Mouse (Mus musculus) liver, embryonic 16.5 days (tissue): Measurements from ENCODE around the gene Mrps23. TPM values are rescaled to one million over a fixed set of nuclear protein-coding genes. Genes with fewer than 3 reads are reported as not detected.

ENCODE experiments used
- ATAC-seq: fragments of 200-750 bp; cut with Nextera tagmentation; 2 replicates; pipeline ENCODE4 v1.8.0; 2017; ENCODE audit warnings: low read depth, mild to moderate bottlenecking, moderate number of reproducible peaks, moderate library complexity
- H3K27ac ChIP-seq: fragments of 300-500 bp; sonication (generic); 2 replicates; pipeline ENCODE4 v1.5.1; 2014; ENCODE audit warnings: mild to moderate bottlenecking, low read length
- H3K27me3 ChIP-seq: fragments of 300-500 bp; sonication (generic); 2 replicates; pipeline ENCODE4 v1.6.1; 2014; ENCODE audit warnings: low read depth, low read length, mixed read lengths; ENCODE audit not compliant: control insufficient read depth, insufficient read depth
- H3K36me3 ChIP-seq: fragments of 300-500 bp; sonication (generic); 2 replicates; pipeline ENCODE4 v1.6.1; 2014; ENCODE audit warnings: mild to moderate bottlenecking; ENCODE audit not compliant: control insufficient read depth, insufficient read depth
- H3K4me1 ChIP-seq: fragments of 300-500 bp; sonication (generic); 2 replicates; pipeline ENCODE4 v1.6.1; 2014; ENCODE audit warnings: low read depth, low read length, mixed read lengths; ENCODE audit not compliant: control insufficient read depth
- H3K4me2 ChIP-seq: fragments of 300-500 bp; sonication (generic); 2 replicates; pipeline ENCODE4 v1.6.1; 2014; ENCODE audit warnings: low read depth, low read length, mixed read lengths
- H3K4me3 ChIP-seq: fragments of 300-500 bp; sonication (generic); 2 replicates; pipeline ENCODE4 v1.5.1; 2014; ENCODE audit warnings: low read depth, mild to moderate bottlenecking, low read length
- H3K9ac ChIP-seq: fragments of 300-500 bp; sonication (generic); 2 replicates; pipeline ENCODE4 v1.6.1; 2014; ENCODE audit warnings: low read depth, low read length
- H3K9me3 ChIP-seq: fragments of 300-500 bp; sonication (generic); replicated peaks from 2 replicates; pipeline ENCODE4 v1.6.1; 2016; ENCODE audit warnings: low read length; ENCODE audit not compliant: control insufficient read depth
- WGBS: fragments of 180-500 bp; shearing (Covaris S2); extraction: QIAGEN DNeasy Blood & Tissue Kit; methylation state at CpG from one replicate; pipeline ENCODE4 v1.1.7; 2014; ENCODE audit not compliant: insufficient replicate concordance; 5-methylcytosine and 5-hydroxymethylcytosine counted together
- polyA plus RNA-seq: library from polyadenylated mRNA; unstranded; fragments of >200 nt; fragmentation: Nextera tagmentation; extraction: Ambion mirVana; gene quantifications from 2 replicates; pipeline ENCODE4 v1.2.1, GENCODE M21; 2015

Mrps23 gene
- polyA plus RNA-seq, 1 experiment from 2014 or later, result 23.5 TPM

- Histone ChIP-seq H3K27ac (no peak overlapping the region), H3K4me1 (peaks cover 3% of the 10 kb centered on the region), H3K36me3 (no peaks in the 10 kb centered on the region), H3K9me3 (no peaks in the 10 kb centered on the region), H3K4me3 (no peak overlapping the region), H3K27me3 (no peaks in the 10 kb centered on the region), H3K9ac (no peak overlapping the region), H3K4me2 (no peak overlapping the region)
- 14% methylated on average over 17 of the region's 17 CpGs for WGBS
- ATAC-seq, result peak; percentile 33; the same call in 1 of the 2 replicates
Measured at GRCm38 (mm10) chr11:88233528-88234427, 29.6 kb downstream of the Mrps23 start.

- no peak overlapping the region for H3K27ac ChIP-seq
- 16% methylated on average over 4 of the region's 4 CpGs for WGBS
Measured at GRCm38 (mm10) chr11:88234789-88235188, 30.6 kb downstream of the Mrps23 start.

DNA sequence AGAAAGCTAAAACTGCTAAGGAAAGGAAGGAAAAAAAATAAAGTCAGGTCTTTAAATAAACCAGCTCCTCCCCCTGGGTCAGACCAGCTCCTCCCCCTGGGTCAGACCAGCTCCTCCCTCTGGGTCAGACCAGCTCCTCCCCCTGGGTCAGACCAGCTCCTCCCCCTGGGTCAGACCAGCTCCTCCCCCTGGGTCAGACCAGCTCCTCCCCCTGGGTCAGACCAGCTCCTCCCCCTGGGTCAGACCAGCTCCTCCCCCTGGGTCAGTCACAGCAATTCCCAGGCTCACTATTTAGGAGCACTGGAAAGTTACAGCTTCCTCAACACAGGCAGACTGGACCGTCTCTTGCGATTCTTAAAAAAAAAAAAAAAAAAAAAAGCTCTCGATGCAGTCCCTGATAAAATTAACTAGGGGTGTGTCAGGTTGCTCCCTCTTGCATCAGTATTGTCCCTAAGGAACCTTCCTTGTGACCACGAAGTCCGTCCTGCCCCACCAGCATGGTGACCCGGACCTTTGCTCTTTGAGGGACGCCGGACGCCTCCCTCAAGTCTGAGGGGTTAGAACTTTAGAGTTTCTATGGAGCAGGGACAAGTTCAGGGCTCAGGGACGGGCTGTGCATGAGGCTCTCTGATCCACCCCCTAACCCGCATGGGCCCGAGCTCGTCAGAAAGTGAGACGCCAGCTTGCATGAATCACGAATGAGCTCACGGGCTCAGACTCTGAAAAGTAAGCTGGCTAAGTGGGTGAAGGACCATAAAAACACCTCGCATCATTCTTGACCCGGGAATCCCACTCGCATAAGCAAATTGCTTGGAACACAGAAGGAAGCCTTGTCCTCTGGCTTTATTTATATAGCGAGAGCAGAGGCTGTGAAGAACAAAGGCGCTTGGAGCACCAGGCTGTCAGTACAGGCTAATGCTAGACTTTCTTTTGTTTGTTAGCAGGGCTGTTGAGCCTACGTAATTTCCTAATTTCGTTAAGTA, 31.3 kb downstream of the Mrps23 start:
- H3K9ac ChIP-seq, result no peak overlapping the region
- ATAC-seq, result peak; percentile 62
- WGBS, result 21% methylated on average over 23 of the region's 23 CpGs
- peaks cover 3% of the 10 kb centered on the region for H3K4me1 ChIP-seq
- H3K27ac ChIP-seq, result peak overlapping the region; percentile 46
- no peaks in the 10 kb centered on the region for H3K36me3 ChIP-seq
- peak overlapping the region; percentile 46 for H3K4me2 ChIP-seq
- H3K4me3 ChIP-seq, result peak overlapping the region; percentile 22; the same call in 1 of the 2 replicates
- no peaks in the 10 kb centered on the region for H3K27me3 ChIP-seq
- H3K9me3 ChIP-seq, result no peaks in the 10 kb centered on the region

More at GRCm38 (mm10) chr11:88234789-88235188, 30.6 kb downstream of the Mrps23 start:
- 0 out of 2 replicates have a peak overlapping the region, but pooled peaks have one; percentile 46 for H3K4me2 ChIP-seq
- H3K27me3 ChIP-seq, result no peaks in the 10 kb centered on the region
- peaks cover 3% of the 10 kb centered on the region for H3K4me1 ChIP-seq
- no peak overlapping the region for H3K4me3 ChIP-seq
- H3K9me3 ChIP-seq, result no peaks in the 10 kb centered on the region
- no peak overlapping the region for H3K9ac ChIP-seq
- no peaks in the 10 kb centered on the region for H3K36me3 ChIP-seq
- ATAC-seq, result no peak

GRCm38 (mm10) chr11:88240275-88240674, 36.1 kb downstream of the Mrps23 start:
- H3K4me2 ChIP-seq, result no peak overlapping the region
- peaks cover 3% of the 10 kb centered on the region for H3K4me1 ChIP-seq
- 82% methylated on average over 10 of the region's 10 CpGs for WGBS
- no peaks in the 10 kb centered on the region for H3K36me3 ChIP-seq
- no peak for ATAC-seq
- H3K27ac ChIP-seq, result no peak overlapping the region
- H3K27me3 ChIP-seq, result no peaks in the 10 kb centered on the region
- no peak overlapping the region for H3K4me3 ChIP-seq
- no peaks in the 10 kb centered on the region for H3K9me3 ChIP-seq
- H3K9ac ChIP-seq, result no peak overlapping the region

DNA sequence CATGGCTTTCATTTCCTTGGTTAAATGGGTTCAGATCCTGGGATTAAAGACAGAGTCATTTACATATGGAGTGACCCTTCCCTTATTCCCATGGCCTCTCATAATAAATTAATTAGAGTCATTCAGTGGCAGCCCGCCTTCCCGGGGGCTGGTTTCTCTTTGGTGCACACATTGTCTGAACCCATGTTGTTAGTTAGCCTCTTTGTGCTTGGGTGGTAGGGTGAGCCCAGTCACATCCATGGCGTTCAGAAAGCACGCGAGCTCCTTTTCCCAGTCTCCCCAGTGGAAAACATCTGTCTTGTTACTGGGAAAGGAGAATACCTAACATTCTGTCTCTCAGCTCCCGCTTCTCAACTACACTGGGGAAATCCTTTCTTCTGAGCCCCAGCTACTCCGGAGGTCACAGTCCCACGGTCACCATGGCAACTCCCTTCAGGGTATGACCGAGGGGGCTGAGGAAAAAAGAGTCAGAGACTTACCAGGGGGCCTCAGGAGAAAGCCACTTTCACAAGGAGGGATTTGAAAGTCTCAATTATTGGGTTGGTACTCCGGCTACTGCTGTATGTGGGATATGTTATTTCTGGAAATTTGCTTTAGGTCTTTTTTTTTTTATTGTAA, 36.7 kb downstream of the Mrps23 start:
- Histone ChIP-seq H3K4me1 (peaks cover 3% of the 10 kb centered on the region), H3K36me3 (no peaks in the 10 kb centered on the region), H3K4me2 (no peak overlapping the region), H3K9ac (no peak overlapping the region), H3K4me3 (no peak overlapping the region), H3K9me3 (no peaks in the 10 kb centered on the region), H3K27ac (no peak overlapping the region), H3K27me3 (no peaks in the 10 kb centered on the region)
- WGBS, result 41% methylated on average over 10 of the region's 10 CpGs
- no peak for ATAC-seq

DNA sequence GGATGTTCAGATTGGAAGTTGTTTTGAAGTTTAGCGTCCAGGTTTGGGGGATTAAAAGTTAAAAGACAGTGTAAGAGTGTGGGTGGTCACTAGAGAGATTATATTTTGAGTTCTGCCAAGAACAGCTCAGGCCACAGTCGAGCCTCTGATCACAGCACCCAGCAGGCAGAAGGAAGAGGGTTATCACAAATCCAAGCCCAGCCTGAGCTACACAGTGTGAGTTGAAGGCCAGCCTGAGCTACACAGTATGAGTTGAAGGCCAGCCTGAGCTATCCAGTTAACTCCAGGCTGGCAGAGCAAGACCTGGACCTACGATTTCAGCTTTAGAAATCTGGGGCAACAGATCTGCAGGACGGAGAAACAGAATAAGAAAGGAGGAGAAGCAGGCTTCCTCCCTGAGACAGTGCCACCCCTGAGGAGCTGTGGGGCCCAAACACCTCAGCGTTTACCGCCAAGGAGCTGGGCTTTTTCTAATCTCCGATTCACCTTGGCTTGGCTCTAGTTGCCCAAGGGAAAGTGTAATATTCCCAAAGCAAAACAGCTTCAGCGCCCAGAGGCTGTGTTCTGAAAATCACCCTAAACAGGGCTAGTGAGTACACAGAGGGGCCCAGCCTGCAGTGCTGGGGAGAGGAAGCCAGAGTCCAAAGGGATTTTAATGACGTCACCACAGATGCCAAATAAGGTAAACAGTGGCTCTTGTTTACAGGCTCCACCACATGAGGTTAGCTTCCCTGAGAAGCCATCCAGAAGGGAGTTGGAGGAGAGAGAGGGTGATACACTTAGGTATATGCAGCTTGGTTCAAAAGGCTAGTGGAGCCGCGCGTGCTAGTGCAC, 37.5 kb downstream of the Mrps23 start:
- no peak overlapping the region for H3K4me3 ChIP-seq
- WGBS, result 51% methylated on average over 12 of the region's 12 CpGs
- peaks cover 3% of the 10 kb centered on the region for H3K4me1 ChIP-seq
- no peak overlapping the region for H3K4me2 ChIP-seq
- no peak overlapping the region for H3K27ac ChIP-seq
- ATAC-seq, result peak; percentile 69
- no peaks in the 10 kb centered on the region for H3K36me3 ChIP-seq
- no peak overlapping the region for H3K9ac ChIP-seq
- H3K27me3 ChIP-seq, result no peaks in the 10 kb centered on the region
- no peaks in the 10 kb centered on the region for H3K9me3 ChIP-seq

GRCm38 (mm10) chr11:88245581-88246170, 41.5 kb downstream of the Mrps23 start:
- H3K4me3 ChIP-seq, result no peak overlapping the region
- no peak overlapping the region for H3K9ac ChIP-seq
- H3K36me3 ChIP-seq, result no peaks in the 10 kb centered on the region
- peaks cover 2% of the 10 kb centered on the region for H3K4me1 ChIP-seq
- H3K27me3 ChIP-seq, result no peaks in the 10 kb centered on the region
- no peak overlapping the region for H3K4me2 ChIP-seq
- no peaks in the 10 kb centered on the region for H3K9me3 ChIP-seq
- 63% methylated on average over 14 of the region's 14 CpGs for WGBS
- no peak overlapping the region for H3K27ac ChIP-seq
- ATAC-seq, result no peak

GRCm38 (mm10) chr11:88248636-88249035, 44.4 kb downstream of the Mrps23 start:
- Histone ChIP-seq H3K4me1 (no peaks in the 10 kb centered on the region), H3K27ac (no peak overlapping the region), H3K36me3 (no peaks in the 10 kb centered on the region), H3K4me3 (no peak overlapping the region), H3K9me3 (no peaks in the 10 kb centered on the region), H3K4me2 (no peak overlapping the region), H3K9ac (no peak overlapping the region), H3K27me3 (no peaks in the 10 kb centered on the region; the same call in 1 of the 2 replicates)
- no peak for ATAC-seq
- 59% methylated on average over 5 of the region's 5 CpGs for WGBS
